Mouse (Mus musculus) heart, embryonic 12.5 days (tissue): ENCODE measurements at regions not wholly inside any gene's neighbourhood (a gene's known extent, or its start where the extent isn't known, plus 50 kb on each side); places are given as distances from the start of the nearest gene placed in this dataset.

Source experiments
- ATAC-seq: fragments of 200-750 bp; cut with Nextera tagmentation; 2 replicates; pipeline ENCODE4 v1.8.0; 2017; ENCODE audit warnings: moderate TSS enrichment, moderate library complexity; ENCODE audit not compliant: insufficient number of reproducible peaks, low FRiP score
- H3K27ac ChIP-seq: fragments of 300-500 bp; sonication (generic); 2 replicates; pipeline ENCODE4 v1.5.1; 2016; ENCODE audit warnings: mild to moderate bottlenecking, moderate library complexity; ENCODE audit not compliant: poor library complexity, severe bottlenecking
- H3K27me3 ChIP-seq: fragments of 300-500 bp; sonication (generic); replicated peaks from 2 replicates; pipeline ENCODE4 v1.6.1; 2016; ENCODE audit warnings: mild to moderate bottlenecking, moderate library complexity
- H3K36me3 ChIP-seq: fragments of 300-500 bp; sonication (generic); 2 replicates; pipeline ENCODE4 v1.6.1; 2016; ENCODE audit warnings: mild to moderate bottlenecking, moderate library complexity
- H3K4me1 ChIP-seq: fragments of 300-500 bp; sonication (generic); replicated peaks from 2 replicates; pipeline ENCODE4 v1.6.1; 2016; ENCODE audit warnings: mild to moderate bottlenecking
- H3K4me2 ChIP-seq: fragments of 300-500 bp; sonication (generic); 2 replicates; pipeline ENCODE4 v1.6.1; 2016; ENCODE audit warnings: mild to moderate bottlenecking, moderate library complexity
- H3K4me3 ChIP-seq: fragments of 300-500 bp; sonication (generic); 2 replicates; pipeline ENCODE4 v1.5.1; 2016; ENCODE audit warnings: mild to moderate bottlenecking
- H3K9ac ChIP-seq: fragments of 300-500 bp; sonication (generic); 2 replicates; pipeline ENCODE4 v1.6.1; 2016; ENCODE audit warnings: mild to moderate bottlenecking, moderate library complexity
- H3K9me3 ChIP-seq: fragments of 300-500 bp; sonication (generic); replicated peaks from 2 replicates; pipeline ENCODE4 v1.6.1; 2016; ENCODE audit warnings: mild to moderate bottlenecking, moderate library complexity
- WGBS: fragments of 180-500 bp; shearing (Covaris S2); methylation state at CpG from one replicate; pipeline ENCODE4 v1.1.7; 2016; 5-methylcytosine and 5-hydroxymethylcytosine counted together

GRCm38 (mm10) chr3:8310379-8311128 lies 1299.3 kb downstream of the Zfp704 start:
- H3K36me3 ChIP-seq = no peaks in the 10 kb centered on the region
- no peak overlapping the region for H3K4me3 ChIP-seq
- ATAC-seq = no peak
- no peaks in the 10 kb centered on the region for H3K27me3 ChIP-seq
- no peaks in the 10 kb centered on the region for H3K9me3 ChIP-seq
- no peak overlapping the region for H3K4me2 ChIP-seq
- no peak overlapping the region for H3K9ac ChIP-seq
- no peak overlapping the region for H3K27ac ChIP-seq
- 61% methylated on average over 4 of the region's 4 CpGs for WGBS
- H3K4me1 ChIP-seq = no peaks in the 10 kb centered on the region

GRCm38 (mm10) chr3:8307296-8307695 lies 1302.6 kb downstream of the Zfp704 start:
- Histone ChIP-seq H3K4me3 (no peak overlapping the region), H3K27ac (no peak overlapping the region), H3K4me2 (no peak overlapping the region), H3K4me1 (no peaks in the 10 kb centered on the region), H3K36me3 (no peaks in the 10 kb centered on the region), H3K27me3 (no peaks in the 10 kb centered on the region), H3K9me3 (no peaks in the 10 kb centered on the region), H3K9ac (no peak overlapping the region)
- ATAC-seq = no peak
- 76% methylated on average over 3 of the region's 3 CpGs for WGBS

GRCm38 (mm10) chr3:8304784-8305183 lies 1305.1 kb downstream of the Zfp704 start:
- no peak for ATAC-seq
- Histone ChIP-seq H3K9me3 (no peaks in the 10 kb centered on the region), H3K36me3 (no peaks in the 10 kb centered on the region), H3K27me3 (no peaks in the 10 kb centered on the region), H3K9ac (no peak overlapping the region), H3K4me1 (no peaks in the 10 kb centered on the region), H3K27ac (no peak overlapping the region), H3K4me2 (no peak overlapping the region), H3K4me3 (no peak overlapping the region)

- no peak overlapping the region for H3K27ac ChIP-seq
- WGBS = 59% methylated on average over 1 of the region's 1 CpGs
- H3K4me1 ChIP-seq = no peaks in the 10 kb centered on the region
- H3K36me3 ChIP-seq = no peaks in the 10 kb centered on the region
- H3K4me3 ChIP-seq = no peak overlapping the region
- no peak for ATAC-seq
- no peak overlapping the region for H3K4me2 ChIP-seq
- no peaks in the 10 kb centered on the region for H3K9me3 ChIP-seq
- H3K27me3 ChIP-seq = no peaks in the 10 kb centered on the region
- no peak overlapping the region for H3K9ac ChIP-seq
Measured at GRCm38 (mm10) chr3:8293036-8293435, 1316.8 kb downstream of the Zfp704 start.

- Histone ChIP-seq H3K4me1 (no peaks in the 10 kb centered on the region), H3K4me3 (no peak overlapping the region), H3K27ac (no peak overlapping the region), H3K9me3 (no peaks in the 10 kb centered on the region), H3K4me2 (no peak overlapping the region), H3K27me3 (no peaks in the 10 kb centered on the region), H3K9ac (no peak overlapping the region), H3K36me3 (no peaks in the 10 kb centered on the region)
- WGBS = 76% methylated on average over 2 of the region's 2 CpGs
- no peak for ATAC-seq
Measured at GRCm38 (mm10) chr3:8289558-8289957, 1320.3 kb downstream of the Zfp704 start.

GRCm38 (mm10) chr3:8288437-8288836 lies 1321.4 kb downstream of the Zfp704 start:
- H3K36me3 ChIP-seq = no peaks in the 10 kb centered on the region
- WGBS = 53% methylated on average over 1 of the region's 1 CpGs
- ATAC-seq = no peak

GRCm38 (mm10) chr3:8284655-8285428 lies 1325.0 kb downstream of the Zfp704 start:
- no peaks in the 10 kb centered on the region for H3K9me3 ChIP-seq
- ATAC-seq = no peak
- no peak overlapping the region for H3K4me2 ChIP-seq
- H3K27me3 ChIP-seq = no peaks in the 10 kb centered on the region
- H3K36me3 ChIP-seq = no peaks in the 10 kb centered on the region
- WGBS = 71% methylated on average over 14 of the region's 14 CpGs
- H3K4me3 ChIP-seq = no peak overlapping the region
- H3K27ac ChIP-seq = no peak overlapping the region
- H3K9ac ChIP-seq = no peak overlapping the region
- no peaks in the 10 kb centered on the region for H3K4me1 ChIP-seq

More at GRCm38 (mm10) chr3:8288437-8288836, 1321.4 kb downstream of the Zfp704 start:
- Histone ChIP-seq H3K27ac (no peak overlapping the region), H3K4me2 (no peak overlapping the region), H3K4me3 (no peak overlapping the region), H3K27me3 (no peaks in the 10 kb centered on the region), H3K9me3 (no peaks in the 10 kb centered on the region), H3K9ac (no peak overlapping the region), H3K4me1 (no peaks in the 10 kb centered on the region)

- no peak overlapping the region for H3K4me2 ChIP-seq
- no peaks in the 10 kb centered on the region for H3K4me1 ChIP-seq
- H3K36me3 ChIP-seq = no peaks in the 10 kb centered on the region
- H3K27ac ChIP-seq = no peak overlapping the region
- no peak overlapping the region for H3K4me3 ChIP-seq
- no peak for ATAC-seq
- 73% methylated on average over 2 of the region's 2 CpGs for WGBS
- no peaks in the 10 kb centered on the region for H3K9me3 ChIP-seq
- no peak overlapping the region for H3K9ac ChIP-seq
- no peaks in the 10 kb centered on the region for H3K27me3 ChIP-seq
Measured at GRCm38 (mm10) chr3:8282411-8282810, 1327.5 kb downstream of the Zfp704 start.

GRCm38 (mm10) chr3:8276661-8277060 lies 1333.2 kb downstream of the Zfp704 start:
- H3K4me2 ChIP-seq = no peak overlapping the region
- no peaks in the 10 kb centered on the region for H3K36me3 ChIP-seq
- no peak overlapping the region for H3K4me3 ChIP-seq
- no peaks in the 10 kb centered on the region for H3K4me1 ChIP-seq
- ATAC-seq = no peak
- no peak overlapping the region for H3K27ac ChIP-seq
- H3K9ac ChIP-seq = no peak overlapping the region
- H3K27me3 ChIP-seq = no peaks in the 10 kb centered on the region
- no peaks in the 10 kb centered on the region for H3K9me3 ChIP-seq
- WGBS = 71% methylated on average over 1 of the region's 1 CpGs

- H3K9me3 ChIP-seq = no peaks in the 10 kb centered on the region
Measured at GRCm38 (mm10) chr3:8270935-8271298, 1339.0 kb downstream of the Zfp704 start.

GRCm38 (mm10) chr3:8270009-8270934 lies 1339.6 kb downstream of the Zfp704 start:
- no peak for ATAC-seq
- H3K9me3 ChIP-seq = no peaks in the 10 kb centered on the region
- WGBS = 65% methylated on average over 1 of the region's 1 CpGs
- H3K9ac ChIP-seq = no peak overlapping the region
- no peak overlapping the region for H3K4me3 ChIP-seq
- no peaks in the 10 kb centered on the region for H3K36me3 ChIP-seq
- H3K27me3 ChIP-seq = no peaks in the 10 kb centered on the region
- no peaks in the 10 kb centered on the region for H3K4me1 ChIP-seq
- no peak overlapping the region for H3K4me2 ChIP-seq
- no peak overlapping the region for H3K27ac ChIP-seq

More at GRCm38 (mm10) chr3:8270935-8271298, 1339.0 kb downstream of the Zfp704 start:
- Histone ChIP-seq H3K27me3 (no peaks in the 10 kb centered on the region), H3K4me1 (no peaks in the 10 kb centered on the region), H3K4me3 (no peak overlapping the region), H3K27ac (no peak overlapping the region), H3K4me2 (no peak overlapping the region), H3K9ac (no peak overlapping the region), H3K36me3 (no peaks in the 10 kb centered on the region)
- no peak for ATAC-seq
- 64% methylated on average over 3 of the region's 3 CpGs for WGBS
